Mouse (Mus musculus) induced T-regulatory cell, adult 2 months (primary cell): Measurements from ENCODE around the gene Dgki.

Experiments used
- DNase-seq: peaks from one replicate; pipeline ENCODE4 v3.0.0-alpha.2; 2012; ENCODE audit warnings: low read depth

Dgki gene

GRCm38 (mm10) chr6:36845288-36845687, 454.7 kb downstream of the Dgki start:
- DNase-seq = no peak

- DNase-seq = no peak
These were observed 455.7 kb downstream of the Dgki start for GRCm38 (mm10) chr6:36844258-36844657.

- DNase-seq = no peak
These were observed 456.9 kb downstream of the Dgki start for GRCm38 (mm10) chr6:36843031-36843488.

- no peak for DNase-seq
These were observed 457.7 kb downstream of the Dgki start for GRCm38 (mm10) chr6:36842101-36842922.

GRCm38 (mm10) chr6:36841701-36842100, 458.3 kb downstream of the Dgki start:
- DNase-seq = no peak

- no peak for DNase-seq
These were observed 458.8 kb downstream of the Dgki start for GRCm38 (mm10) chr6:36841174-36841573.

GRCm38 (mm10) chr6:36838747-36839146, 461.2 kb downstream of the Dgki start:
- DNase-seq = no peak

- DNase-seq = no peak
These were observed 464.6 kb downstream of the Dgki start for GRCm38 (mm10) chr6:36835351-36835750.

GRCm38 (mm10) chr6:36834695-36835265, 465.2 kb downstream of the Dgki start:
- no peak for DNase-seq

GRCm38 (mm10) chr6:36832681-36833080, 467.3 kb downstream of the Dgki start:
- DNase-seq = no peak

GRCm38 (mm10) chr6:36832207-36832606, 467.8 kb downstream of the Dgki start:
- no peak for DNase-seq

GRCm38 (mm10) chr6:36830371-36830925, 469.5 kb downstream of the Dgki start:
- DNase-seq = no peak

- DNase-seq = no peak
These were observed 480.3 kb downstream of the Dgki start for GRCm38 (mm10) chr6:36819784-36820050.

GRCm38 (mm10) chr6:36819019-36819783, 480.8 kb downstream of the Dgki start:
- DNase-seq = no peak

- no peak for DNase-seq
These were observed 481.5 kb downstream of the Dgki start for GRCm38 (mm10) chr6:36818281-36819018.

- DNase-seq = no peak
These were observed 483.3 kb downstream of the Dgki start for GRCm38 (mm10) chr6:36816666-36817065.

- no peak for DNase-seq
These were observed 484.0 kb downstream of the Dgki start for GRCm38 (mm10) chr6:36815992-36816391.

- no peak for DNase-seq
These were observed 487.1 kb downstream of the Dgki start for GRCm38 (mm10) chr6:36812666-36813515.

- DNase-seq = no peak
These were observed 489.5 kb downstream of the Dgki start for GRCm38 (mm10) chr6:36810448-36810847.

GRCm38 (mm10) chr6:36809747-36810285, 490.2 kb downstream of the Dgki start, which contains the start of gene Ptn:
TSS of gene Ptn (minus strand) at chr6:36810220.
- no peak for DNase-seq

GRCm38 (mm10) chr6:36809311-36809726, 490.7 kb downstream of the Dgki start:
- no peak for DNase-seq
